In genomic region chr6:43665677-43666546, GRCm38 (mm10) we compare ENCODE assay signal across 8 mouse cellular contexts. TPM values are rescaled to one million over a fixed set of nuclear protein-coding genes. Genes with fewer than 3 reads are reported as not detected.
A peak's percentile ranks its signal among the peaks of the same experiment; 100 is the strongest.
DNase-seq lines count a peak whose midpoint lies in the region; ATAC-seq lines count a peak whose summit lies in the region.

Gene Tpk1 (minus strand): TSS chr6:43666278.

- H3K27ac ChIP-seq in intestine, embryonic 14.5 days (ENCODE audit: low read depth): peak within 1 kb of the TSS; percentile 94

- intact Hi-C loops in left cerebral cortex, postnatal 14 days (cut with DNase I): loop anchor here (5.0 kb wide), 1 partner anchor 269 kb away; no protein-coding TSS in a partner anchor

- ATAC-seq in intestine, embryonic 14.5 days (replicated peaks; ENCODE audit: low FRiP score, low TSS enrichment, low read depth): peak; percentile 97

- H3K27me3 ChIP-seq in intestine, embryonic 14.5 days (replicated peaks; ENCODE audit: control insufficient read depth, insufficient read depth, low read length): no peaks in the 10 kb centered on the region

- peak; percentile 87 to 92 for DNase-seq in adrenal gland, adult 18-20 months (ENCODE audit: low spot score in 2 of 2)
- DNase-seq in embryo, embryonic 11 days: peak; percentile 98
- peak; percentile 94 for DNase-seq in gastrocnemius, postnatal 25 days
- peak; percentile 93 for DNase-seq in intestine, embryonic 14.5 days (ENCODE audit: low spot score)
- peak; percentile 95 for DNase-seq in left cerebral cortex, postnatal 14 days (ENCODE audit: low spot score in 2 of 2)
- peak; percentile 97 for DNase-seq in mesoderm, embryonic 11.5 days (ENCODE audit: low read depth, low spot score)
- peak; percentile 88 to 90 for DNase-seq in right cerebral cortex, postnatal 36 days (ENCODE audit: low spot score in 2 of 2)
- peak; percentile 93 for DNase-seq in yolk sac, embryonic 10.5 days (ENCODE audit: low spot score)

- peak within 1 kb of the TSS; percentile 68 for H3K4me2 ChIP-seq in intestine, embryonic 14.5 days (ENCODE audit: low read length)

- H3K36me3 ChIP-seq in intestine, embryonic 14.5 days (ENCODE audit: control insufficient read depth, insufficient read depth, low read length): no peaks in the 10 kb centered on the region

- peak within 1 kb of the TSS; percentile 61 for H3K4me3 ChIP-seq in intestine, embryonic 14.5 days (ENCODE audit: low read depth, low read length)

- WGBS in intestine, embryonic 14.5 days: under 1% methylated on average over 47 of the region's 63 CpGs

- H3K9me3 ChIP-seq in intestine, embryonic 14.5 days (ENCODE audit: control insufficient read depth, low read length): no peaks in the 10 kb centered on the region

- peak within 1 kb of the TSS; percentile 84 for H3K9ac ChIP-seq in intestine, embryonic 14.5 days (ENCODE audit: low read length)

- no peaks in the 10 kb centered on the region for H3K4me1 ChIP-seq in intestine, embryonic 14.5 days (replicated peaks; ENCODE audit: control insufficient read depth, insufficient read depth, low read length)

RNA-seq across cellular contexts. Expression of gene Tpk1, which starts in this region (rescaled TPM):
- total RNA-seq in adrenal gland, adult 18-20 months (2021): 10 to 100 TPM in 1 of 2 experiments, 1 to 10 TPM in 1; 4.9 to 13.8 TPM
- total RNA-seq in gastrocnemius, postnatal 25 days (2021): 1 to 10 TPM in 1 of 2 experiments, under 1 TPM in 1; 0.84 to 1.1 TPM
- 11.8 and 13.8 TPM in 2 replicates for polyA plus RNA-seq in intestine, embryonic 14.5 days (2014; fragmentation: Nextera tagmentation; extraction: Ambion mirVana)
- total RNA-seq in left cerebral cortex, postnatal 14 days (2021): 1 to 10 TPM; 3.5 to 5.3 TPM

Comparison
In these comparisons a context has a peak if more than half of its experiments do, and no peak if none do; other contexts are left out.
1. Peak in every context shown above with its lines: DNase-seq, ATAC-seq, H3K4me3 ChIP-seq and H3K27ac ChIP-seq.